Mouse (Mus musculus): ENCODE data around the gene Galp. TPM values are rescaled to one million over a fixed set of nuclear protein-coding genes. Genes with fewer than 3 reads are reported as not detected.
"Not testable (repeated sequence)": the region's sequence is repeated elsewhere in the genome, so short reads cannot be mapped to it uniquely, and the experiment has no call there.

Galp gene
- polyA plus RNA-seq, 1 experiment from 2014 or later = not detected

- no peaks in the 10 kb centered on the region for H3K9me3 ChIP-seq (replicated peaks)
- H3K36me3 ChIP-seq = no peaks in the 10 kb centered on the region
- WGBS = 57% methylated on average over 3 of the region's 3 CpGs
- no peaks in the 10 kb centered on the region for H3K27me3 ChIP-seq
- no peak overlapping the region for H3K27ac ChIP-seq (replicated peaks)
- peaks cover 5% of the 10 kb centered on the region for H3K4me1 ChIP-seq
- ATAC-seq (ENCODE audit: insufficient number of reproducible peaks, low FRiP score, low TSS enrichment, low read depth) = no peak
- H3K4me3 ChIP-seq (replicated peaks) = no peak overlapping the region
- no peak overlapping the region for H3K9ac ChIP-seq
- H3K4me2 ChIP-seq (replicated peaks) = no peak overlapping the region
Measured at GRCm38 (mm10) chr7:6161541-6161940, 35.3 kb upstream of the Galp start.

GRCm38 (mm10) chr7:6162172-6162571 lies 34.7 kb upstream of the Galp start:
- no peaks in the 10 kb centered on the region for H3K27me3 ChIP-seq
- 70% methylated on average over 4 of the region's 4 CpGs for WGBS
- no peak for ATAC-seq (ENCODE audit: insufficient number of reproducible peaks, low FRiP score, low TSS enrichment, low read depth)

GRCm38 (mm10) chr7:6164671-6165070 lies 32.2 kb upstream of the Galp start:
- Histone ChIP-seq H3K27ac (replicated peaks) (no peak overlapping the region), H3K36me3 (no peaks in the 10 kb centered on the region), H3K27me3 (no peaks in the 10 kb centered on the region), H3K4me1 (no peaks in the 10 kb centered on the region), H3K4me2 (replicated peaks) (no peak overlapping the region), H3K9me3 (replicated peaks) (no peaks in the 10 kb centered on the region), H3K9ac (no peak overlapping the region), H3K4me3 (replicated peaks) (no peak overlapping the region)
- no peak for ATAC-seq (ENCODE audit: insufficient number of reproducible peaks, low FRiP score, low TSS enrichment, low read depth)
- 41% methylated on average over 5 of the region's 5 CpGs for WGBS

More at GRCm38 (mm10) chr7:6162172-6162571, 34.7 kb upstream of the Galp start:
- Histone ChIP-seq H3K27ac (replicated peaks) (no peak overlapping the region), H3K36me3 (no peaks in the 10 kb centered on the region), H3K9ac (no peak overlapping the region), H3K4me2 (replicated peaks) (no peak overlapping the region), H3K4me3 (replicated peaks) (no peak overlapping the region), H3K9me3 (replicated peaks) (no peaks in the 10 kb centered on the region), H3K4me1 (no peaks in the 10 kb centered on the region)

- H3K36me3 ChIP-seq = no peaks in the 10 kb centered on the region
- no peaks in the 10 kb centered on the region for H3K9me3 ChIP-seq (replicated peaks)
- no peak overlapping the region for H3K4me3 ChIP-seq (replicated peaks)
- no peak for ATAC-seq (ENCODE audit: insufficient number of reproducible peaks, low FRiP score, low TSS enrichment, low read depth)
- H3K4me2 ChIP-seq (replicated peaks) = no peak overlapping the region
- no peaks in the 10 kb centered on the region for H3K27me3 ChIP-seq
- no peak overlapping the region for H3K9ac ChIP-seq
- H3K27ac ChIP-seq (replicated peaks) = no peak overlapping the region
- peaks cover 11% of the 10 kb centered on the region for H3K4me1 ChIP-seq
- WGBS = 69% methylated on average over 3 of the region's 3 CpGs
Measured at GRCm38 (mm10) chr7:6169403-6169802, 27.5 kb upstream of the Galp start.

- H3K27ac ChIP-seq (replicated peaks) = no peak overlapping the region
- 0 out of 2 replicates have a peak, but pooled peaks cover 4% of the 10 kb centered on the region for H3K36me3 ChIP-seq
- H3K4me1 ChIP-seq = peaks cover 11% of the 10 kb centered on the region
- no peak overlapping the region for H3K4me2 ChIP-seq (replicated peaks)
- no peaks in the 10 kb centered on the region for H3K9me3 ChIP-seq (replicated peaks)
- no peak overlapping the region for H3K4me3 ChIP-seq (replicated peaks)
- H3K27me3 ChIP-seq = no peaks in the 10 kb centered on the region
- WGBS = 76% methylated on average over 9 of the region's 9 CpGs
- no peak overlapping the region for H3K9ac ChIP-seq
- ATAC-seq (ENCODE audit: insufficient number of reproducible peaks, low FRiP score, low TSS enrichment, low read depth) = no peak
Measured at GRCm38 (mm10) chr7:6170391-6170790, 26.5 kb upstream of the Galp start.

- H3K9ac ChIP-seq = no peak overlapping the region
- peaks cover 11% of the 10 kb centered on the region for H3K4me1 ChIP-seq
- no peaks in the 10 kb centered on the region for H3K27me3 ChIP-seq
- no peaks in the 10 kb centered on the region for H3K9me3 ChIP-seq (replicated peaks)
- WGBS = 27% methylated on average over 6 of the region's 6 CpGs
- peaks cover 8% of the 10 kb centered on the region; the same call in 1 of the 2 replicates for H3K36me3 ChIP-seq
- H3K4me2 ChIP-seq (replicated peaks) = peak overlapping the region; percentile 79
- no peak for ATAC-seq (ENCODE audit: insufficient number of reproducible peaks, low FRiP score, low TSS enrichment, low read depth)
- H3K27ac ChIP-seq (replicated peaks) = peak overlapping the region; percentile 87
- H3K4me3 ChIP-seq (replicated peaks) = peak overlapping the region; percentile 65
Measured at GRCm38 (mm10) chr7:6170871-6171270, 26.0 kb upstream of the Galp start.

- Histone ChIP-seq H3K4me2 (replicated peaks) (peak overlapping the region; percentile 79), H3K4me3 (replicated peaks) (peak overlapping the region; percentile 65), H3K27me3 (no peaks in the 10 kb centered on the region), H3K9me3 (replicated peaks) (no peaks in the 10 kb centered on the region), H3K27ac (replicated peaks) (peak overlapping the region; percentile 87), H3K9ac (peak overlapping the region; percentile 39), H3K4me1 (peaks cover 11% of the 10 kb centered on the region), H3K36me3 (peaks cover 10% of the 10 kb centered on the region; the same call in 1 of the 2 replicates)
- ATAC-seq (ENCODE audit: insufficient number of reproducible peaks, low FRiP score, low TSS enrichment, low read depth) = no peak
- under 1% methylated on average over 24 of the region's 24 CpGs for WGBS
Measured at GRCm38 (mm10) chr7:6171444-6172005, 25.4 kb upstream of the Galp start.

- Histone ChIP-seq H3K9me3 (replicated peaks) (no peaks in the 10 kb centered on the region), H3K36me3 (peaks cover 14% of the 10 kb centered on the region; the same call in 1 of the 2 replicates), H3K4me3 (replicated peaks) (peak within 1 kb of the TSS; percentile 65), H3K27me3 (no peaks in the 10 kb centered on the region), H3K4me2 (replicated peaks) (peak within 1 kb of the TSS; percentile 79), H3K4me1 (peaks cover 11% of the 10 kb centered on the region), H3K27ac (replicated peaks) (peak within 1 kb of the TSS; percentile 87), H3K9ac (peak within 1 kb of the TSS; percentile 53)
- WGBS = under 1% methylated on average over 37 of the region's 37 CpGs
- peak; percentile 99 for ATAC-seq (ENCODE audit: insufficient number of reproducible peaks, low FRiP score, low TSS enrichment, low read depth)
Measured at GRCm38 (mm10) chr7:6172006-6172649, 24.8 kb upstream of the Galp start, which contains the start of gene Zfp444. TSS of gene Zfp444 (plus strand) at chr7:6172226.

GRCm38 (mm10) chr7:6172674-6173244 lies 24.1 kb upstream of the Galp start:
- H3K27me3 ChIP-seq = no peaks in the 10 kb centered on the region
- peaks cover 15% of the 10 kb centered on the region; the same call in 1 of the 2 replicates for H3K36me3 ChIP-seq
- peak overlapping the region; percentile 53 for H3K27ac ChIP-seq (replicated peaks)
- H3K9ac ChIP-seq = peak overlapping the region; percentile 53
- under 1% methylated on average over 28 of the region's 28 CpGs for WGBS
- H3K9me3 ChIP-seq (replicated peaks) = no peaks in the 10 kb centered on the region
- peak overlapping the region; percentile 79 for H3K4me2 ChIP-seq (replicated peaks)
- no peak for ATAC-seq (ENCODE audit: insufficient number of reproducible peaks, low FRiP score, low TSS enrichment, low read depth)
- H3K4me1 ChIP-seq = peaks cover 11% of the 10 kb centered on the region
- H3K4me3 ChIP-seq (replicated peaks) = peak overlapping the region; percentile 65

- Histone ChIP-seq H3K27me3 (no peaks in the 10 kb centered on the region), H3K27ac (replicated peaks) (no peak overlapping the region), H3K36me3 (peaks cover 21% of the 10 kb centered on the region; the same call in 1 of the 2 replicates), H3K4me3 (replicated peaks) (no peak overlapping the region), H3K4me1 (peaks cover 11% of the 10 kb centered on the region), H3K9ac (no peak overlapping the region), H3K4me2 (replicated peaks) (no peak overlapping the region), H3K9me3 (replicated peaks) (no peaks in the 10 kb centered on the region)
- WGBS = 83% methylated on average over 8 of the region's 8 CpGs
- ATAC-seq (ENCODE audit: insufficient number of reproducible peaks, low FRiP score, low TSS enrichment, low read depth) = no peak
Measured at GRCm38 (mm10) chr7:6173872-6174271, 23.0 kb upstream of the Galp start.

- ATAC-seq (ENCODE audit: insufficient number of reproducible peaks, low FRiP score, low TSS enrichment, low read depth); H3K4me2 ChIP-seq (replicated peaks); H3K9me3 ChIP-seq (replicated peaks); H3K27ac ChIP-seq (replicated peaks); H3K9ac ChIP-seq; H3K27me3 ChIP-seq; H3K4me3 ChIP-seq (replicated peaks): not testable (repeated sequence)
- Histone ChIP-seq H3K36me3 (peaks cover 23% of the 10 kb centered on the region; the same call in 1 of the 2 replicates), H3K4me1 (peaks cover 11% of the 10 kb centered on the region)
- 87% methylated on average over 9 of the region's 9 CpGs for WGBS
Measured at GRCm38 (mm10) chr7:6174365-6174987, 22.4 kb upstream of the Galp start.
